Mouse (Mus musculus): Measurements from ENCODE around the gene Cel. TPM values are rescaled to one million over a fixed set of nuclear protein-coding genes. Genes with fewer than 3 reads are reported as not detected.
A peak's percentile ranks its signal among the peaks of the same experiment; 100 is the strongest.

Gene Cel
- polyA plus RNA-seq, 1 experiment, result not detected

- TF ChIP-seq POLR2A (IDR thresholded peaks at IDR 0.05; ENCODE audit: insufficient read depth, low read depth, low read length) (no peak), CTCF (IDR thresholded peaks at IDR 0.05; ENCODE audit: insufficient read depth, low read depth, low read length) (no peak)
- WGBS, result 71% methylated on average over 11 of the region's 11 CpGs
- Histone ChIP-seq H3K4me3 (ENCODE audit: insufficient read depth, low read depth, low read length) (no peak overlapping the region), H3K27ac (ENCODE audit: insufficient read depth, low read depth, low read length) (no peak overlapping the region), H3K4me1 (ENCODE audit: control insufficient read depth, insufficient read depth, low read length) (peaks cover 77% of the 10 kb centered on the region)
These were observed 26.2 kb downstream of the Cel start for GRCm38 (mm10) chr2:28536766-28537633.

GRCm38 (mm10) chr2:28536166-28536565 lies 27.0 kb downstream of the Cel start:
- 61% methylated on average over 4 of the region's 4 CpGs for WGBS

GRCm38 (mm10) chr2:28535650-28536049 lies 27.6 kb downstream of the Cel start:
- H3K4me1 ChIP-seq (ENCODE audit: control insufficient read depth, insufficient read depth, low read length), result peaks cover 83% of the 10 kb centered on the region
- TF ChIP-seq POLR2A (IDR thresholded peaks at IDR 0.05; ENCODE audit: insufficient read depth, low read depth, low read length), result no peak
- TF ChIP-seq CTCF (IDR thresholded peaks at IDR 0.05; ENCODE audit: insufficient read depth, low read depth, low read length), result no peak
- 21% methylated on average over 7 of the region's 7 CpGs for WGBS
- H3K4me3 ChIP-seq (ENCODE audit: insufficient read depth, low read depth, low read length), result peak overlapping the region; percentile 62
- peak overlapping the region; percentile 54; the same call in 1 of the 2 replicates for H3K27ac ChIP-seq (ENCODE audit: insufficient read depth, low read depth, low read length)

More at GRCm38 (mm10) chr2:28536166-28536565, 27.0 kb downstream of the Cel start:
- TF ChIP-seq CTCF (IDR thresholded peaks at IDR 0.05; ENCODE audit: insufficient read depth, low read depth, low read length) (no peak), POLR2A (IDR thresholded peaks at IDR 0.05; ENCODE audit: insufficient read depth, low read depth, low read length) (no peak)
- Histone ChIP-seq H3K27ac (ENCODE audit: insufficient read depth, low read depth, low read length) (peak overlapping the region; percentile 54; the same call in 1 of the 2 replicates), H3K4me1 (ENCODE audit: control insufficient read depth, insufficient read depth, low read length) (peaks cover 80% of the 10 kb centered on the region), H3K4me3 (ENCODE audit: insufficient read depth, low read depth, low read length) (peak overlapping the region; percentile 17; the same call in 1 of the 2 replicates)

- H3K4me3 ChIP-seq (ENCODE audit: insufficient read depth, low read depth, low read length), result peak overlapping the region; percentile 62
- TF ChIP-seq CTCF (IDR thresholded peaks at IDR 0.05; ENCODE audit: insufficient read depth, low read depth, low read length), result no peak
- TF ChIP-seq POLR2A (IDR thresholded peaks at IDR 0.05; ENCODE audit: insufficient read depth, low read depth, low read length), result no peak
- peak overlapping the region; percentile 54 for H3K27ac ChIP-seq (ENCODE audit: insufficient read depth, low read depth, low read length)
- peaks cover 83% of the 10 kb centered on the region for H3K4me1 ChIP-seq (ENCODE audit: control insufficient read depth, insufficient read depth, low read length)
- 17% methylated on average over 4 of the region's 4 CpGs for WGBS
These were observed 28.0 kb downstream of the Cel start for GRCm38 (mm10) chr2:28535263-28535540.

DNA sequence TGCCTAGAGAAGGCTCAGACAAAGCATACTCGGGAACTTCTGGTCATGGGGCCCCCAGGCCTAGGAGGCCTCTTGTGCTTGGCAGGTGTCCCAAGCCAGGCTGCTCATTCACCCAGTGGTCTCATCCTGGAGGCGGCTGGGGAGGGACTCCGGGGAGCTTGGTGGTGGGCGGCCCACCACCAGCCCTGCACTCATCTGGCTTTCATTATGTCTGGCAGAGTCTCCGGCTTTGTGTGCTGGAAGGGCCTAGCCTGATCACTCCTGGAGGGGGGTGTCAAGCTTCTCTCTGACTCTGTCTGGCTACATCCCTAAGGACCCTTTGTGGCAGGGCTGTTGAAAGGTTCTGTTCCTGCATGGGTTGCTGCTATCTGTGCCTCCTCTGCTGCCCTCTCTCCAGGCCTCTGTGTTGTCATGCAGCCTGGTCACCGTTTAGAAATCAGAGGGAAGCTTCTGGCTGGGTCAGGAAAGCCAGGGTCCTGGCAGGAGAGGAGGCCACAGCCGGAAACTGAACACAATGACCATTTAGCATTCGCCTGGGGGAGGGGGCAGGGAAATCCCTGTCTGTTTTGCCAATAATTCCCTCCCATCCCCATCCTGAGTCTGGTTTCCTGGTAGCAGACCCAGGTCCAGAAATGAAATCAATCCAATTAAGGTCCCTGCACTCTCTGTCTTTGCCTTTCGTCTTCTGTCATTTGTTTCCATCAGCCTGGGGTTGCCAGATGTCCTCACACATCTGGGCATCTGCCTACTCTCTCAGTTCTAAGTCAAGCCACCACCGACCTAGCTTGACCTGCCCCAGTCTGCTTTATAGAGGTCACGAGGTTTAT lies 28.6 kb downstream of the Cel start:
- peaks cover 84% of the 10 kb centered on the region for H3K4me1 ChIP-seq (ENCODE audit: control insufficient read depth, insufficient read depth, low read length)
- peak overlapping the region; percentile 54 for H3K27ac ChIP-seq (ENCODE audit: insufficient read depth, low read depth, low read length)
- 22% methylated on average over 11 of the region's 11 CpGs for WGBS
- TF ChIP-seq POLR2A (IDR thresholded peaks at IDR 0.05; ENCODE audit: insufficient read depth, low read depth, low read length) (no peak), CTCF (IDR thresholded peaks at IDR 0.05; ENCODE audit: insufficient read depth, low read depth, low read length) (no peak)
- peak overlapping the region; percentile 62 for H3K4me3 ChIP-seq (ENCODE audit: insufficient read depth, low read depth, low read length)

DNA sequence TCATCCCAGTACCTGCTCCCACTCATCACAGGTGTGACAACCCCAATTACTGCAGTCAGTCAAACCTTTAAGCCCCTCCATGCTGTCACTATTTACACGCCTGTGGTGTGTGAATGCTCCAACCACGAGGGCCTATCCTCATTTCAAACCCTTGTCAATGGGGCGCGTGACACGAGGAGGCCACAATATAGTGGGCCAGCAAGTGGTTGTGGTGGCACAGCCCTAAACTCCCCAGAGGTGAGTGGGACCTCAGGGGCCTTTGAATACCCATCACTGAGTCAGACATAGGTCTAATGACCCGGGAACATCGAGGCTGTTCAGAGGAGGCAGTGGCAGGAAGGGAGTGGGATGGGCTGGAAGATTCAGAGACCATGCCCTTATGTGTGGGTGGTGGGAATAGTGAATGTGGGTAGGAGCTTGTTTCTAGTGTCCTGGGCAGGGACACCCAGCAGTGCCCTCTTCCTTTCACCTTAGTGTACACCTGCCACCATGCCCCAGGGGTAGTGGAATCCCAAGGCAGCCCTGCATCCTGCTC lies 29.2 kb downstream of the Cel start:
- TF ChIP-seq POLR2A (IDR thresholded peaks at IDR 0.05; ENCODE audit: insufficient read depth, low read depth, low read length) (no peak), CTCF (IDR thresholded peaks at IDR 0.05; ENCODE audit: insufficient read depth, low read depth, low read length) (no peak)
- Histone ChIP-seq H3K27ac (ENCODE audit: insufficient read depth, low read depth, low read length) (peak overlapping the region; percentile 54), H3K4me1 (ENCODE audit: control insufficient read depth, insufficient read depth, low read length) (peaks cover 80% of the 10 kb centered on the region), H3K4me3 (ENCODE audit: insufficient read depth, low read depth, low read length) (peak overlapping the region; percentile 62)
- 20% methylated on average over 7 of the region's 7 CpGs for WGBS

- Histone ChIP-seq H3K4me3 (ENCODE audit: insufficient read depth, low read depth, low read length) (peak overlapping the region; percentile 62), H3K27ac (ENCODE audit: insufficient read depth, low read depth, low read length) (peak overlapping the region; percentile 71), H3K4me1 (ENCODE audit: control insufficient read depth, insufficient read depth, low read length) (peaks cover 76% of the 10 kb centered on the region)
- TF ChIP-seq CTCF (IDR thresholded peaks at IDR 0.05; ENCODE audit: insufficient read depth, low read depth, low read length) (no peak), POLR2A (IDR thresholded peaks at IDR 0.05; ENCODE audit: insufficient read depth, low read depth, low read length) (peak; percentile 87)
- WGBS, result 3% methylated on average over 49 of the region's 49 CpGs
These were observed 30.0 kb downstream of the Cel start for GRCm38 (mm10) chr2:28532938-28533771.

DNA sequence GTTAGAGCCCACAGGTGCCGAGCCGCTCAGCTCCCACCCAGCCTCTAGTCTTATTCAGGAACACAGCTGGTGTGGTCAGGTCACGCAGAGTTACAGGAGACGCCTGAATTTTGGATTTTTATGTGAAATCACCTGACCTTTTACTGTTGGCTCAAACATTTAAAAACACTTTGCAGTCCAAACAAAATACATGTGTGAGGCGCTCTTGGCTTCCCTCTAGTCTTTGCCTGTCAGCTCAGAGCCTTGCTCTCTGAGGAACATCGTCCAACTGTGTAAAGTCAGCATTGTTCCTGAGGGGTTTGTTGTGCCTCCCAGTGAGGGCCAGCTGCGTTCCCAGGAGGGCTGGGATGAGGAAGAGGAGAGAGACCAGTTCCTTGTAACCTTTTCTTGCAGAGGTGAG lies 32.9 kb downstream of the Cel start:
- Histone ChIP-seq H3K4me1 (ENCODE audit: control insufficient read depth, insufficient read depth, low read length) (peaks cover 71% of the 10 kb centered on the region), H3K4me3 (ENCODE audit: insufficient read depth, low read depth, low read length) (no peak overlapping the region), H3K27ac (ENCODE audit: insufficient read depth, low read depth, low read length) (no peak overlapping the region; the same call in 1 of the 2 replicates)
- no peak for TF ChIP-seq CTCF (IDR thresholded peaks at IDR 0.05; ENCODE audit: insufficient read depth, low read depth, low read length)
- no peak for TF ChIP-seq POLR2A (IDR thresholded peaks at IDR 0.05; ENCODE audit: insufficient read depth, low read depth, low read length)
- 72% methylated on average over 7 of the region's 7 CpGs for WGBS

Measured in olfactory bulb, adult 2 months (tissue).